Mouse (Mus musculus) kidney, postnatal 0 days (tissue): ENCODE measurements at regions not wholly inside any gene's neighbourhood (a gene's known extent, or its start where the extent isn't known, plus 50 kb on each side); places are given as distances from the start of the nearest gene placed in this dataset.

Source experiments
- ATAC-seq: fragments of 200-750 bp; cut with Nextera tagmentation; replicated peaks from 2 replicates; pipeline ENCODE4 v1.8.0; 2017; ENCODE audit warnings: low read depth, moderate number of reproducible peaks, moderate TSS enrichment, moderate library complexity; ENCODE audit not compliant: low FRiP score
- DNase-seq: peaks from one replicate; pipeline ENCODE4 v3.0.0-alpha.2; 2016; ENCODE audit warnings: low spot score
- H3K27ac ChIP-seq: fragments of 300-500 bp; sonication (generic); 2 replicates; pipeline ENCODE4 v1.5.1; 2014; ENCODE audit warnings: mild to moderate bottlenecking
- H3K27me3 ChIP-seq: fragments of 300-500 bp; sonication (generic); 2 replicates; pipeline ENCODE4 v1.6.1; 2014; ENCODE audit warnings: low read length, mixed read lengths; ENCODE audit not compliant: insufficient read depth
- H3K36me3 ChIP-seq: fragments of 300-500 bp; sonication (generic); 2 replicates; pipeline ENCODE4 v1.6.1; 2014; ENCODE audit warnings: low read length, mixed read lengths; ENCODE audit not compliant: insufficient read depth
- H3K4me1 ChIP-seq: fragments of 300-500 bp; sonication (generic); replicated peaks from 2 replicates; pipeline ENCODE4 v1.6.1; 2014; ENCODE audit warnings: antibody characterized with exemption, low read length, mixed read lengths; ENCODE audit not compliant: insufficient read depth
- H3K4me2 ChIP-seq: fragments of 300-500 bp; sonication (generic); 2 replicates; pipeline ENCODE4 v1.6.1; 2014; ENCODE audit warnings: mild to moderate bottlenecking, low read length, moderate library complexity, mixed read lengths
- H3K4me3 ChIP-seq: fragments of 300-500 bp; sonication (generic); replicated peaks from 2 replicates; pipeline ENCODE4 v1.5.1; 2014; ENCODE audit warnings: low read depth, low read length
- H3K9ac ChIP-seq: fragments of 300-500 bp; sonication (generic); 2 replicates; pipeline ENCODE4 v1.6.1; 2014; ENCODE audit warnings: low read depth, low read length
- H3K9me3 ChIP-seq: fragments of 300-500 bp; sonication (generic); replicated peaks from 2 replicates; pipeline ENCODE4 v1.6.1; 2016; ENCODE audit warnings: low read length, inconsistent platforms, mixed read lengths
- CTCF ChIP-seq: IDR thresholded peaks from 2 replicates; pipeline ENCODE4 v1.5.1; 2016; ENCODE audit warnings: antibody characterized with exemption, low read depth, mild to moderate bottlenecking, moderate library complexity
- WGBS: fragments of 180-500 bp; shearing (Covaris S2); extraction: QIAGEN DNeasy Blood & Tissue Kit; methylation state at CpG from one replicate; pipeline ENCODE4 v1.1.7; 2014; 5-methylcytosine and 5-hydroxymethylcytosine counted together

- H3K9ac ChIP-seq, result no peak overlapping the region
- H3K4me1 ChIP-seq, result no peaks in the 10 kb centered on the region
- no peak for TF ChIP-seq CTCF
- H3K4me3 ChIP-seq, result no peak overlapping the region
- DNase-seq (no peak), ATAC-seq (no peak)
- no peak overlapping the region for H3K4me2 ChIP-seq
- WGBS, result 86% methylated on average over 4 of the region's 4 CpGs
- H3K27me3 ChIP-seq, result no peaks in the 10 kb centered on the region
- no peaks in the 10 kb centered on the region for H3K36me3 ChIP-seq
- H3K9me3 ChIP-seq, result no peaks in the 10 kb centered on the region
- H3K27ac ChIP-seq, result no peak overlapping the region
Observed at GRCm38 (mm10) chr17:51961337-51961736, 128.2 kb upstream of the Satb1 start.

DNA sequence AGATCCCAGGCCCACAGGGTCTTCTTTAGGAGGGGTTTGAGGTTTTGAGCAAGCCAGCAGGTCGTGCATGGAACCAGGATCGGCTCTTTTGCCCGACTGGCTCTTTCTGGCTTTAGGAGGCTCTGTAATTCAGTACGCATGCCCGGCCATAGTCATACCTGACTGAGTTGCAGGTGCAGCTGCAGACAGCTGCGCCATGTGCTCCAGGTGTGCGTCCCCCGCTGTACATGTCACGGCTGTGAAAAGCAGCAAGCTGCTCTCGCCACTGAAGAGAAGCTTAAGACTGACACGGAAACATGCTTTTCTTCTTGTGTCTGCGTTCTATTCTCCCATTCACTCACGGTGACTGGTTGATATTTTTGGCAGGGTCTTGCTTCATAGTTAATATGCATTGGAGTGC, 123.2 kb upstream of the Satb1 start:
- TF ChIP-seq CTCF, result no peak
- H3K27ac ChIP-seq, result no peak overlapping the region
- no peak for ATAC-seq
- no peaks in the 10 kb centered on the region for H3K9me3 ChIP-seq
- no peak overlapping the region for H3K4me3 ChIP-seq
- no peaks in the 10 kb centered on the region for H3K4me1 ChIP-seq
- H3K36me3 ChIP-seq, result no peaks in the 10 kb centered on the region
- 73% methylated on average over 13 of the region's 13 CpGs for whole genome bisulfite sequencing
- H3K27me3 ChIP-seq, result no peaks in the 10 kb centered on the region
- no peak overlapping the region for H3K4me2 ChIP-seq
- H3K9ac ChIP-seq, result no peak overlapping the region
- no peak for DNase-seq

GRCm38 (mm10) chr17:51937707-51938106, 104.6 kb upstream of the Satb1 start:
- WGBS, result 80% methylated on average over 5 of the region's 5 CpGs

DNA sequence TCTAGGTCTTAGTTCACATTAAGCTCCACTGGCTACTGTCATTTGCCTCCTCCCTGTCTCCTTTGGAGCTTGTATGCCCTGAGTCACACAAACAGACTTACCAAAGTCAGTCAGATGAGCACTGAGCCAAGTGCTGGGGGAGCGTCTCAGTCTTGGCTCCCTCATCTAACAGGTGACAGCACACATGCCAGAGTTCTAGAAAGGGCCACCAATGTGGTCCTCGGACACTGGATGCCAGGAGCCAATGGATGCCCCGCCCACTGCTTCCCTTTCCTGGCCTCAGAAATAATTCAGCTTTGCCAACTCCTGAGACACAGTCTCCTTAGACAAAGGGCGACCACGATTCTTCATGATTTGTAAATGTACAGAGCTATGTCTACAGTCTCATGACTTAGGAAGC, 103.0 kb upstream of the Satb1 start:
- TF ChIP-seq CTCF, result no peak
- ATAC-seq (no peak), DNase-seq (no peak)
- Histone ChIP-seq H3K9ac (no peak overlapping the region), H3K4me2 (no peak overlapping the region), H3K9me3 (no peaks in the 10 kb centered on the region), H3K36me3 (no peaks in the 10 kb centered on the region), H3K4me1 (no peaks in the 10 kb centered on the region), H3K27ac (no peak overlapping the region), H3K4me3 (no peak overlapping the region), H3K27me3 (no peaks in the 10 kb centered on the region)
- 74% methylated on average over 5 of the region's 5 CpGs for WGBS

More at GRCm38 (mm10) chr17:51937707-51938106, 104.6 kb upstream of the Satb1 start:
- Histone ChIP-seq H3K9ac (no peak overlapping the region), H3K27ac (no peak overlapping the region), H3K4me2 (no peak overlapping the region), H3K4me3 (no peak overlapping the region), H3K36me3 (no peaks in the 10 kb centered on the region), H3K27me3 (no peaks in the 10 kb centered on the region), H3K9me3 (no peaks in the 10 kb centered on the region), H3K4me1 (no peaks in the 10 kb centered on the region)
- DNase-seq (no peak), ATAC-seq (no peak)
- no peak for TF ChIP-seq CTCF

- H3K27ac ChIP-seq, result no peak overlapping the region
- 78% methylated on average over 3 of the region's 3 CpGs for WGBS
- no peak for ATAC-seq
- H3K4me2 ChIP-seq, result no peak overlapping the region
- H3K27me3 ChIP-seq, result no peaks in the 10 kb centered on the region
- H3K4me3 ChIP-seq, result no peak overlapping the region
- TF ChIP-seq CTCF, result no peak
- no peak for DNase-seq
- H3K9me3 ChIP-seq, result no peaks in the 10 kb centered on the region
- H3K9ac ChIP-seq, result no peak overlapping the region
- no peaks in the 10 kb centered on the region for H3K36me3 ChIP-seq
- no peaks in the 10 kb centered on the region for H3K4me1 ChIP-seq
Observed at GRCm38 (mm10) chr17:51926392-51926791, 93.3 kb upstream of the Satb1 start.

GRCm38 (mm10) chr17:51907031-51907430, 73.9 kb upstream of the Satb1 start:
- Histone ChIP-seq H3K4me1 (no peaks in the 10 kb centered on the region), H3K27me3 (no peaks in the 10 kb centered on the region), H3K4me3 (no peak overlapping the region), H3K27ac (no peak overlapping the region), H3K4me2 (no peak overlapping the region), H3K9me3 (no peaks in the 10 kb centered on the region), H3K9ac (no peak overlapping the region), H3K36me3 (no peaks in the 10 kb centered on the region)
- 80% methylated on average over 4 of the region's 4 CpGs for WGBS
- no peak for TF ChIP-seq CTCF
- DNase-seq (no peak), ATAC-seq (no peak)

DNA sequence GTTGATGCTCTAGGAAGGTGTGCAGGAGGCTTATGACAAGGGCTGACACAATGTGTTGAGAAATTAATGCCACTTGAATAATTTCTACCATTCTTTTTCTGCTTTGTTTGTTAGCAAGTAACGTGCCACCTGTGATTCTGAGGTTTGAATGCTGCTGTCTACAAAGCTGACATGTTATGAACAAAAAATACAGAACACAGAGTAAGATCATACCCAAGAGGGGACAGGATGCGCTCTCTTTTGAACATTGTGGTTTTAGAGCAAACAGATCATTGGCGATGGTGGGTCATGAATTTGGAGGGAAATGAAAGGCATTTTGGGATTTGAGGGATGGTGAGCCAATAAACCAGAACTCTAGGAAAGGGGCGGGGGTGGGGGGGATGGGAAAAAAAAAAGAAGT, 73.3 kb upstream of the Satb1 start:
- H3K4me3 ChIP-seq, result no peak overlapping the region
- H3K27ac ChIP-seq, result no peak overlapping the region
- no peaks in the 10 kb centered on the region for H3K9me3 ChIP-seq
- no peak for TF ChIP-seq CTCF
- no peaks in the 10 kb centered on the region for H3K4me1 ChIP-seq
- no peak overlapping the region for H3K4me2 ChIP-seq
- ATAC-seq (no peak), DNase-seq (no peak)
- no peaks in the 10 kb centered on the region for H3K36me3 ChIP-seq
- H3K27me3 ChIP-seq, result no peaks in the 10 kb centered on the region
- no peak overlapping the region for H3K9ac ChIP-seq
- 77% methylated on average over 4 of the region's 4 CpGs for WGBS
